Mouse (Mus musculus): ENCODE results near the gene Dpm1.

Gene Dpm1

DNA sequence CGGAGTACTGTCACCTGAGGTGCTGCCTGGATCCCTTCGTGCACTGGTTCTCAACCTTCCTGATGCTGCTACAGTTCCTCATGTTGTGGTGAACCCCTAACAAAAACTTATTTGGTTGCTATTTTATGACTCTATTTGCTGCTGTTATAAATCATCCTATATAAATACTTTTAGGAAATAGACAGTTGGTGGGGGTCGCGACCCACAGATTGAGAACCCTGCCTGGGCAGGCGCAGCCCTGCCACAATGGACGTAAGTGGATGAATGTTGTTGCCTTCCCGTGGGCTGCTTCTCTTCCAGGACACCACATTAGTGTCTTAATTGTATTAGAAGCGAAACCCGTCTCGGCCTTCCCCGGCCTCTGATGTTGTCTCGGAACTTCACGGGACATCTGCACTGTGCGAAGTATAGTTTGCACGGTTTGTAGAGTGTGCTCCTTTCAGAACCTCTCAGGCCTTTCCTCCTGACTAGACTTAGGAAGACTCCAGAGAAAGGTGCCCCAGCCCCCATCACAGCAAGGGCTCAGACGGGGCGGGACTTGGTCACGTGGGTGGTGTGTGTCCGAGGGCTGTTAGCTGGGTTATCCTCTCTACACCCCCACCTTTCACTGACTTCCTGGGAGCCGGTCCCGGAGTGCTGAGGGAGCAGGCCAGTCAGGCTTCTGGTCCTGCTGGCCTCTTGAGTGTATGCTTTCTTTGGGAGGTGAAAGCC is 63.5 kb downstream of the Dpm1 start:
- no peak for DNase-seq (ENCODE audit: low spot score)

- DNase-seq (ENCODE audit: low spot score) = no peak
Measured at GRCm38 (mm10) chr2:168161978-168162377, 68.4 kb downstream of the Dpm1 start.

- DNase-seq (ENCODE audit: low spot score) = no peak
Measured at GRCm38 (mm10) chr2:168161514-168161971, 68.8 kb downstream of the Dpm1 start.

GRCm38 (mm10) chr2:168160370-168160930 is 69.9 kb downstream of the Dpm1 start:
- no peak for DNase-seq (ENCODE audit: low spot score)
